Mouse (Mus musculus) liver, embryonic 15.5 days (tissue): ENCODE data around the gene Prrx1. TPM values are rescaled to one million over a fixed set of nuclear protein-coding genes. Genes with fewer than 3 reads are reported as not detected.

Source experiments
- ATAC-seq: fragments of 200-750 bp; cut with Nextera tagmentation; 2 replicates; pipeline ENCODE4 v1.8.0; 2017; ENCODE audit warnings: moderate number of reproducible peaks, mild to moderate bottlenecking, moderate library complexity; ENCODE audit not compliant: insufficient read depth
- H3K27ac ChIP-seq: fragments of 300-500 bp; sonication (generic); replicated peaks from 2 replicates; pipeline ENCODE4 v1.5.1; 2015; ENCODE audit warnings: mild to moderate bottlenecking, inconsistent platforms
- H3K27me3 ChIP-seq: fragments of 300-500 bp; sonication (generic); 2 replicates; pipeline ENCODE4 v1.6.1; 2015; ENCODE audit warnings: mild to moderate bottlenecking, inconsistent platforms
- H3K36me3 ChIP-seq: fragments of 300-500 bp; sonication (generic); replicated peaks from 2 replicates; pipeline ENCODE4 v1.6.1; 2015; ENCODE audit warnings: moderate library complexity, mild to moderate bottlenecking, inconsistent platforms
- H3K4me1 ChIP-seq: fragments of 300-500 bp; sonication (generic); replicated peaks from 2 replicates; pipeline ENCODE4 v1.6.1; 2015; ENCODE audit warnings: inconsistent platforms
- H3K4me2 ChIP-seq: fragments of 300-500 bp; sonication (generic); 2 replicates; pipeline ENCODE4 v1.6.1; 2015; ENCODE audit warnings: moderate library complexity, mild to moderate bottlenecking, inconsistent platforms
- H3K4me3 ChIP-seq: fragments of 300-500 bp; sonication (generic); replicated peaks from 2 replicates; pipeline ENCODE4 v1.5.1; 2015; ENCODE audit warnings: mild to moderate bottlenecking, inconsistent platforms
- H3K9ac ChIP-seq: fragments of 300-500 bp; sonication (generic); 2 replicates; pipeline ENCODE4 v1.6.1; 2015; ENCODE audit warnings: moderate library complexity, mild to moderate bottlenecking, inconsistent platforms
- H3K9me3 ChIP-seq: fragments of 300-500 bp; sonication (generic); replicated peaks from 2 replicates; pipeline ENCODE4 v1.6.1; 2016; ENCODE audit warnings: inconsistent platforms
- WGBS: fragments of 180-500 bp; shearing (Covaris S2); methylation state at CpG from one replicate; pipeline ENCODE4 v1.1.7; 2015; ENCODE audit warnings: mixed read lengths; ENCODE audit not compliant: insufficient replicate concordance; 5-methylcytosine and 5-hydroxymethylcytosine counted together
- polyA plus RNA-seq: library from polyadenylated mRNA; unstranded; fragments of >200 nt; fragmentation: Nextera tagmentation; extraction: Ambion mirVana; gene quantifications from 2 replicates; pipeline ENCODE4 v1.2.1, GENCODE M21; 2015

Prrx1 gene
- polyA plus RNA-seq, 1 experiment from 2014 or later: 0.33 TPM

DNA sequence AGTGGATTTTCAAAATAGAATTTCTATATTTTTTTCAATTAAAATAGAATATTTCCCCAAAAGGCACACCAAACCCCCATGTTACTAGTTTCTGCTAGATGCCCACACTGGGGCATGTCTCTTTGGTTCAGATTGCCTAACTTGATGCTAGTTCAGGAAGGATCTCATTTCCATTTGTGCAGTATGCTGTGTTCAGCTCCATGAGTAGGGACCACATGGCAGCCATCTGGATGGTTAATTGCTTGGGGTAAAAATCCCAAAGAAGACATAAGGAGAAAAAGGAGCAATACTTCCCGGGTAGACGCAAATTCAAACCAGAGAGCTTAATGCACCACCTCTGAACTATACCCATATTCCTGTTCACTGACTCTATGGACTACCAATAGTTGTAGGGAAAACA lies 57.6 kb downstream of the Prrx1 start:
- ATAC-seq: no peak
- no peaks in the 10 kb centered on the region for H3K4me1 ChIP-seq
- no peak overlapping the region for H3K4me2 ChIP-seq
- no peaks in the 10 kb centered on the region for H3K9me3 ChIP-seq
- no peaks in the 10 kb centered on the region for H3K27me3 ChIP-seq
- H3K27ac ChIP-seq: no peak overlapping the region
- 71% methylated on average over 2 of the region's 2 CpGs for WGBS
- H3K9ac ChIP-seq: no peak overlapping the region
- no peaks in the 10 kb centered on the region for H3K36me3 ChIP-seq
- no peak overlapping the region for H3K4me3 ChIP-seq

GRCm38 (mm10) chr1:163252796-163253195 lies 60.7 kb downstream of the Prrx1 start:
- Histone ChIP-seq H3K9me3 (no peaks in the 10 kb centered on the region), H3K27ac (no peak overlapping the region), H3K27me3 (no peaks in the 10 kb centered on the region), H3K4me2 (no peak overlapping the region), H3K4me1 (no peaks in the 10 kb centered on the region), H3K36me3 (no peaks in the 10 kb centered on the region), H3K9ac (no peak overlapping the region), H3K4me3 (no peak overlapping the region)
- 58% methylated on average over 4 of the region's 4 CpGs for WGBS
- no peak for ATAC-seq

DNA sequence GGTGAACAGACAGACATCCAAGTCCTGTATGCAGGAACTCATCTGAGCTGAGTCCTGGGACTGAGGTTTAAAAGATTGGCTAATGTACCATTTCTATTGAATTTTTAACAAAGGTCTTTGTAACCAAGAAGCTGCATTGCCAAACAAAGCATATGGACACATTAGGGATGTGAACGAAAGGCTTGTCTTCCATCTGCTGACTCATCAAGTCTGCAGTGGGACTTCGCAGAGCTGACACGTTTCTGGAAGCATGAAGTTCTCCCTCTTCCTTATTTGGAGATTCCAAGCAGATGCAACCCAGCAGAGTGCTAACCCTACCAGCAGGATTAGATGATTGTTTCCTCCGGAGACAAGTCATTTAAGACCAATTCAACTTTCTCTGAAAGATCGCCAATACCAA lies 61.2 kb downstream of the Prrx1 start:
- Histone ChIP-seq H3K4me2 (no peak overlapping the region), H3K27ac (no peak overlapping the region), H3K9me3 (no peaks in the 10 kb centered on the region), H3K4me3 (no peak overlapping the region), H3K9ac (no peak overlapping the region), H3K27me3 (no peaks in the 10 kb centered on the region), H3K36me3 (no peaks in the 10 kb centered on the region), H3K4me1 (no peaks in the 10 kb centered on the region)
- no peak for ATAC-seq
- 61% methylated on average over 5 of the region's 5 CpGs for WGBS

DNA sequence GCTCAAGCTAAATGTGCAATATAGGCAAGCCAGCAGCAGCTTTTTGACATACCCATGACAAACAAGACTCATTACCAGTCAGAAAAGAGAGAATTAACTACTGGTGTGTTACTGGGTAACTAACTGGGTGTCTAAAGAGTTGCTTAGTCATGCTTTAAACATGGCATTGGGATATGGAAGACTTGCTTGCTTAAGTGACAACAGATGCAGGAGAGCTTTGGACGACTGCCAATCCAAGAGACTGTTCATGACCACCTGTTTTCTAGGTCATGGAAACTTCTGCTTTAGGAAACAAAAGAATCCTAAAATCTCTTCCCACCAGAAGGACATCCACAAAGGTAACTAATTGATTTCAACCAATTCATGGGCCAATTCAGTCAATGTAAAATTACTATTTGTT lies 61.7 kb downstream of the Prrx1 start:
- Histone ChIP-seq H3K27ac (no peak overlapping the region), H3K9me3 (no peaks in the 10 kb centered on the region), H3K36me3 (no peaks in the 10 kb centered on the region), H3K27me3 (no peaks in the 10 kb centered on the region), H3K4me3 (no peak overlapping the region), H3K4me2 (no peak overlapping the region), H3K4me1 (no peaks in the 10 kb centered on the region), H3K9ac (no peak overlapping the region)
- no peak for ATAC-seq
- 63% methylated on average over 1 of the region's 1 CpGs for WGBS

- WGBS: 62% methylated on average over 4 of the region's 4 CpGs
- Histone ChIP-seq H3K27ac (no peak overlapping the region), H3K9me3 (no peaks in the 10 kb centered on the region), H3K4me2 (no peak overlapping the region), H3K9ac (no peak overlapping the region), H3K4me1 (no peaks in the 10 kb centered on the region), H3K36me3 (no peaks in the 10 kb centered on the region), H3K4me3 (no peak overlapping the region), H3K27me3 (no peaks in the 10 kb centered on the region)
- no peak for ATAC-seq
Measured at GRCm38 (mm10) chr1:163238950-163239349, 74.6 kb downstream of the Prrx1 start.

GRCm38 (mm10) chr1:163231230-163231629 lies 82.3 kb downstream of the Prrx1 start:
- H3K36me3 ChIP-seq: no peaks in the 10 kb centered on the region
- H3K4me2 ChIP-seq: no peak overlapping the region
- H3K9me3 ChIP-seq: no peaks in the 10 kb centered on the region
- H3K4me3 ChIP-seq: no peak overlapping the region
- no peak for ATAC-seq
- H3K27me3 ChIP-seq: no peaks in the 10 kb centered on the region
- H3K27ac ChIP-seq: no peak overlapping the region
- H3K4me1 ChIP-seq: no peaks in the 10 kb centered on the region
- 44% methylated on average over 3 of the region's 3 CpGs for WGBS
- H3K9ac ChIP-seq: no peak overlapping the region

GRCm38 (mm10) chr1:163226271-163226670 lies 87.2 kb downstream of the Prrx1 start:
- Histone ChIP-seq H3K9me3 (no peaks in the 10 kb centered on the region), H3K27me3 (no peaks in the 10 kb centered on the region), H3K4me3 (no peak overlapping the region), H3K9ac (no peak overlapping the region), H3K4me2 (no peak overlapping the region), H3K27ac (no peak overlapping the region), H3K4me1 (no peaks in the 10 kb centered on the region), H3K36me3 (no peaks in the 10 kb centered on the region)
- ATAC-seq: no peak
- 70% methylated on average over 4 of the region's 4 CpGs for WGBS

DNA sequence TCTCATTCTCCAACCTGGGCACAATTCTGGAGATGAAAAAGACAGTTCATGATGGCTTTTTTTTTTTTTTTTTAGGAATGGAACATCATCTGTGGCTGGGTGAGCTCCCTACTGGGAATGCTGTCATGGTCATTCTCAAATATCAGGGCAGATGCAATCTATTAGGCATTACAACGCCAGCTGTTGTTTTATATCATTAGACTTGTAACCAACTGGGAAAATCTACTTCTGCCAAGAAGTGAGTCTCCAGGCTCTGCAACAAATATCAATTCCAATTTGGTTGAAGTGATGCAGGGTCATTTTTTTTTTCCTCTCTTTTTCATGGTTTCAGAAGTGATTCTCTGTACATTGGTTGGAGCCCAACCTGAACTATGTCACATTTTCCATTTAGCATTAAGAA lies 91.7 kb downstream of the Prrx1 start:
- Histone ChIP-seq H3K36me3 (no peaks in the 10 kb centered on the region), H3K9me3 (no peaks in the 10 kb centered on the region), H3K9ac (no peak overlapping the region), H3K4me2 (no peak overlapping the region), H3K27me3 (no peaks in the 10 kb centered on the region), H3K27ac (no peak overlapping the region), H3K4me1 (no peaks in the 10 kb centered on the region), H3K4me3 (no peak overlapping the region)
- no peak for ATAC-seq
- 46% methylated on average over 1 of the region's 1 CpGs for WGBS

DNA sequence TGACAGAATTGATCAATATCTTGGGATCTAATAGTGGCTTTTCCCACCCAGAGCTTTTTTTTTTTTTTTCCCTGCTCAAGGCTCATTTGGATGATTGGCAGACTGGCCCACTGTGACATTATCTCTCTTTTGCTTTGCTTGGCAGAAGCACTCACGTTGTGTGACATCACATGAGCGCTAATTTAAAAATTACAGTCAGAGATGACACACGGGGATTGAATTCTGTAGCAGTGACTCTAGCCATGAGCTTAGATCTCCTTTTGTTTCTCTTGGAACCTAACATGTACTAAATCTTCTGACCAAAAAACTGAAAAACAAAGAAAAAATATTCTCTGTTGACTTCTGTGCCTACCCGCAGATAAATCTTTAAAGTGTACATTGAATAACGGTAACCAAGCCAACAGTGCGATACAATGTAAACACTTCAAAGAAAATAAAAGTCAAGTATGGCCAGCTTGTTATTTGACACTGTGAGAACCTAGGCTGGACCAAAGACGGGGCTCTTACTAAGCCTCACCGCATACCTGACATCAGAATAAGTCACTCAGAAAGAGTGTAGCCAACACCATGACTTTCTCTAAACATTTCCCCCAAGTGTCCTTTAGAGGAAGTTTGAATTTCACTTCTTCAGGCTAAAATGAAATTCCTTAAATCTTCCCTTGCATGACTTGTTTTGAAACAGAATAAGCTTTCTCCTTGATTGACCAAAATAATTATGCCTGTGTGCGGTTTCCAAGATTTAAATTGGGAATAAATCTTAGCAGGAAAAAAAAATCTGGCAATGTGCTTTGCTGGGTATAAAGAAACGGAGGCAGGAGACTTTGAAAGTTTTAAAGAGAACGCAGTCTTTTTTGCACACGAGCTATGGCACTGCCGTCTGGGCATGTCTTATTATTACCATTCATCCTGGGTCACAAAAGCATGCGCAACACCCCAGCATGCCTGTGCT lies 104.3 kb downstream of the Prrx1 start:
- Histone ChIP-seq H3K4me3 (no peak overlapping the region), H3K27ac (no peak overlapping the region), H3K27me3 (no peaks in the 10 kb centered on the region), H3K4me1 (no peaks in the 10 kb centered on the region), H3K9ac (no peak overlapping the region), H3K36me3 (no peaks in the 10 kb centered on the region), H3K4me2 (no peak overlapping the region), H3K9me3 (no peaks in the 10 kb centered on the region)
- 70% methylated on average over 14 of the region's 14 CpGs for WGBS
- no peak for ATAC-seq

GRCm38 (mm10) chr1:163198767-163199166 lies 114.7 kb downstream of the Prrx1 start:
- H3K36me3 ChIP-seq: no peaks in the 10 kb centered on the region
- no peak overlapping the region for H3K4me2 ChIP-seq
- no peak overlapping the region for H3K9ac ChIP-seq
- H3K4me3 ChIP-seq: no peak overlapping the region
- no peak overlapping the region for H3K27ac ChIP-seq
- H3K27me3 ChIP-seq: no peaks in the 10 kb centered on the region
- H3K4me1 ChIP-seq: no peaks in the 10 kb centered on the region
- 53% methylated on average over 2 of the region's 2 CpGs for WGBS
- no peak for ATAC-seq
- no peaks in the 10 kb centered on the region for H3K9me3 ChIP-seq

DNA sequence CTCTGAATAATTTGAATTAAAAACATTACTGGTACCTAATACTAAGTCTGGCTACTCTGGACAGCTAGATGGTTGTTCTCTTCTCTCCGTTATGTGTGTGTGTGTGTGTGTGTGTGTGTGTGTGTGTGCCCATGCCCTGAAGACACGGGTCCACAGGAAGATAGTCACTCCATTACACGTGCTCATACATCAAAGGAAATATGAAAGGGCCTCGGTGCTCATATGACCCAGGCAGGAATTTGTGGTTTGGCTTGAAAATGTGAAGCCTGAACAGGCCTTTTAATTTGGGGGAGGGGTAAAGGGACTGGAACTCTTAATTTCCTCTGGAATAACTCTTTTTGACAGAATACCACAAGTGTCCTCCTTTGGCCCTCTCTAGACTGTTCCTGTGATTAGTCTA lies 115.5 kb downstream of the Prrx1 start:
- Histone ChIP-seq H3K4me3 (no peak overlapping the region), H3K27ac (no peak overlapping the region), H3K4me2 (no peak overlapping the region), H3K27me3 (no peaks in the 10 kb centered on the region), H3K36me3 (no peaks in the 10 kb centered on the region), H3K4me1 (no peaks in the 10 kb centered on the region), H3K9me3 (no peaks in the 10 kb centered on the region), H3K9ac (no peak overlapping the region)
- no peak for ATAC-seq
- 42% methylated on average over 4 of the region's 4 CpGs for WGBS
